Mouse (Mus musculus) left cerebral cortex, postnatal 36 days (tissue): ENCODE measurements around the gene Erlin1. TPM values are rescaled to one million over a fixed set of nuclear protein-coding genes. Genes with fewer than 3 reads are reported as not detected.
A peak's percentile ranks its signal among the peaks of the same experiment; 100 is the strongest.

Source experiments
- DNase-seq, 2 experiments: peaks; one replicate each; pipeline ENCODE4 v3.0.0; 2021 to 2022; ENCODE audit warnings: low spot score in 2 of 2, mixed read lengths in 1 of 2
- intact Hi-C: fragments of 180-260 bp; cut with DNase I; formaldehyde crosslinking; loops from one replicate; pipeline ENCODE4 v1.15.1; 2025
- total RNA-seq, 2 experiments: library from RNA; stranded (reverse); gene quantifications; 2 replicates each; pipeline ENCODE4 v1.2.3; 2021

Gene Erlin1
- 10 to 100 TPM; 20.8 to 23.2 TPM for total RNA-seq

GRCm38 (mm10) chr19:44069121-44069913 is at the start of gene Erlin1:
Erlin1 (minus strand) TSS chr19:44069785.
- intact Hi-C loops = no loop called here
- DNase-seq = peak; percentile 90 to 93

GRCm38 (mm10) chr19:44117793-44118192 is 48.2 kb upstream of the Erlin1 start:
- DNase-seq = no peak
- intact Hi-C loops = no loop called here

GRCm38 (mm10) chr19:44111706-44112105 is 42.1 kb upstream of the Erlin1 start:
- DNase-seq = no peak
- intact Hi-C loops = no loop called here

GRCm38 (mm10) chr19:44110356-44110755 is 40.8 kb upstream of the Erlin1 start:
- intact Hi-C loops = no loop called here
- no peak for DNase-seq

- DNase-seq = no peak
- intact Hi-C loops = no loop called here
These were observed 39.4 kb upstream of the Erlin1 start for GRCm38 (mm10) chr19:44108996-44109395.

GRCm38 (mm10) chr19:44107661-44108521 is 38.3 kb upstream of the Erlin1 start:
- intact Hi-C loops = no loop called here
- peak in 1 of 2 experiments; percentile 12 for DNase-seq

- peak; percentile 92 to 95 for DNase-seq
- intact Hi-C loops = no loop called here
These were observed 37.5 kb upstream of the Erlin1 start, which contains the start of gene Chuk for GRCm38 (mm10) chr19:44106831-44107660. Chuk (minus strand) TSS chr19:44107480.

- no peak for DNase-seq
- intact Hi-C loops = no loop called here
These were observed 34.8 kb upstream of the Erlin1 start for GRCm38 (mm10) chr19:44104393-44104792.

- intact Hi-C loops = no loop called here
- no peak for DNase-seq
These were observed 33.4 kb upstream of the Erlin1 start for GRCm38 (mm10) chr19:44103001-44103400.

- no peak for DNase-seq
- intact Hi-C loops = no loop called here
These were observed 31.3 kb upstream of the Erlin1 start for GRCm38 (mm10) chr19:44100840-44101239.

- no peak for DNase-seq
- intact Hi-C loops = no loop called here
These were observed 16.7 kb upstream of the Erlin1 start for GRCm38 (mm10) chr19:44086278-44086677.

GRCm38 (mm10) chr19:44080920-44081319 is 11.3 kb upstream of the Erlin1 start:
- DNase-seq = no peak
- intact Hi-C loops = no loop called here

- DNase-seq = no peak
- intact Hi-C loops = no loop called here
These were observed 10.4 kb upstream of the Erlin1 start for GRCm38 (mm10) chr19:44080023-44080422.

GRCm38 (mm10) chr19:44077024-44077423 is 7.4 kb upstream of the Erlin1 start:
- intact Hi-C loops = no loop called here
- DNase-seq = no peak

GRCm38 (mm10) chr19:44076457-44076856 is 6.9 kb upstream of the Erlin1 start:
- DNase-seq = no peak
- intact Hi-C loops = no loop called here

- intact Hi-C loops = no loop called here
These were observed 5.4 kb upstream of the Erlin1 start for GRCm38 (mm10) chr19:44074986-44075385.

GRCm38 (mm10) chr19:44071166-44071565 is 1.6 kb upstream of the Erlin1 start:
- DNase-seq = no peak
- intact Hi-C loops = no loop called here

More at GRCm38 (mm10) chr19:44074986-44075385, 5.4 kb upstream of the Erlin1 start:
- DNase-seq = no peak

GRCm38 (mm10) chr19:44069914-44070232 is 288 bp upstream of the Erlin1 start:
- no peak for DNase-seq
- intact Hi-C loops = no loop called here

- DNase-seq = no peak
- intact Hi-C loops = no loop called here
These were observed 1.4 kb downstream of the Erlin1 start for GRCm38 (mm10) chr19:44068232-44068631.
